Mouse (Mus musculus): ENCODE measurements around the gene Gaa.

DNA sequence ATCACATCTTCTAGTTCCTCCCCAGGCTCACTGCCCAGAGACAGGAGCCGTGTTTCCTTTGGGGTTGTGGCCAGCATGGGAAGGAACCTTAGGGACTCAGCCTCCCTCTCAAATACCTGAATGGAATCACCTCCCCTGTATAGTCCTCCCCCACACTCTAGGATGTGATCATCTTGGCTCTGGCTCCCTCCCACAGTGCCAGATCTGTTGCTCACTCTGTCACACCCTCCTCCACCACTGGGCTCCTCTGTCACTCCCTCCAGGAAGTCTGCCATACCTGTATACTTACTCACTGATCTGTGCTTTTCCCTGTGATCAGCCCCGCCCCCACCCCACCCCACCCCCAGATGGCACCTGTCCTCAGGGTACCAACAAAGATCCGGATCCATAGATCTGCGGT, 62.9 kb downstream of the Gaa start:
- no peak for TF ChIP-seq GATA1 (IDR thresholded peaks at IDR 0.05; ENCODE audit: low read length)
- TF ChIP-seq TAL1 (IDR thresholded peaks at IDR 0.05; ENCODE audit: low read length), result no peak

Measured in erythroblast, embryonic 14.5 days (primary cell).